Mouse (Mus musculus) cerebellum, adult 18-20 months (tissue): ENCODE data around the gene Dnttip1.
"Not testable (repeated sequence)": the region's sequence is repeated elsewhere in the genome, so short reads cannot be mapped to it uniquely, and the experiment has no call there.

Source experiments
- DNase-seq, 2 experiments: peaks; one replicate each; pipeline ENCODE4 v3.0.0; 2021

Dnttip1 gene

DNA sequence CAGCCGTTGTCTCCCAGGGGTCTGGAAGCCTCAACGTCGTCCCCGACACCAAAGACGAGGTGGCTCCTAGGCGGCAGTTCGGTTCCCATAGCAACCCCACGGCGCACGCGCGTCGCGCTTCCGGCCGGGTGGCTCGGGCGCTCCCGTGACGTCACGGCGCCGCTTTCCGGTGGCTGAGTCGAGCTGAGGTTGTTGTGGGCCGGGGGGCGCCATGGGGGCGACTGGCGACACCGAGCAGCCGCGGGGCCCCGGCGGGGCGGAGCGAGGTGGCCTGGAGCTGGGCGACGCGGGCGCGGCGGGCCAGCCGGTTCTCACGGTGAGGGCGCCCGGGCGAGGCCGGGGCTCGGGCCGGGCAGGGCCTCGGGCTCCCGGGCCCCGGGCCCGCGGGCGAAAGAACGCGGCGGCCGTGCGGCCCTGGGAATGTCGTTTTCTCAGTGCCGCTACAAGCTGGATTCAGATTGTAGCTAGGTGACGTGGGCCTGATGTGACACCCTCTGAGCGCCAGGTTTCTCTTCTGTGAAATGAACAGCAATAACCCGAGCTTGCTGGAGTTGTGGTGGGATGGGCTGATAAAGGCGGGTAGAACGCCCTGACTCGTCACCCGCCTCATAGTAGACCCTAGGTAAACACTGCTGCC, at the start of gene Dnttip1, which contains the start of gene Wfdc3:
Gene Dnttip1 (plus strand): TSS at position 141 of the 637 bp plus-strand sequence.
Gene Wfdc3 (minus strand): TSS at position 89 of the 637 bp plus-strand sequence.
- DNase-seq, result peak; percentile 88 to 95

DNA sequence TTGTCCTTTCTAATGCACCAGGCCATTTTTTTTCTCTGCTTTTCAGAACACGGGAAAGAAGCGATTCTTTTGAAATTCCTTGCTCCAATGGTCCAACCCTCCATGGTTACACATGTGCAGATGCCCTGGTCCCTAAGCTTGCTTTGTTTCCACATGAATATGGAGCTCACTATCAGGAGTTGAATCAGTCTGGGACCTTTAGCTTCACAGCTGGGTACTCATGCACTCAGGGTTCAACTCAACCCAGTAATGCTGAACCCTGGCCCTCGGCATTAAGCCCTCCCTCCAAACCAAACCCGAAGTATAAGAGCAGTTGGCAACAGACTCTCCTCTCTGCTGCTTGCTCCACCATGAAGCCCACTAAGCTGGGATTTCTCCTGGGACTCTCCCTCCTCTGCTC, 47.6 kb upstream of the Dnttip1 start, which contains the start of gene Spint4:
Gene Spint4 (plus strand): TSS at position 301 of the 400 bp plus-strand sequence.
- DNase-seq, result no peak

- DNase-seq, result no peak
Measured at GRCm38 (mm10) chr2:164700959-164701358, 44.8 kb upstream of the Dnttip1 start.

DNA sequence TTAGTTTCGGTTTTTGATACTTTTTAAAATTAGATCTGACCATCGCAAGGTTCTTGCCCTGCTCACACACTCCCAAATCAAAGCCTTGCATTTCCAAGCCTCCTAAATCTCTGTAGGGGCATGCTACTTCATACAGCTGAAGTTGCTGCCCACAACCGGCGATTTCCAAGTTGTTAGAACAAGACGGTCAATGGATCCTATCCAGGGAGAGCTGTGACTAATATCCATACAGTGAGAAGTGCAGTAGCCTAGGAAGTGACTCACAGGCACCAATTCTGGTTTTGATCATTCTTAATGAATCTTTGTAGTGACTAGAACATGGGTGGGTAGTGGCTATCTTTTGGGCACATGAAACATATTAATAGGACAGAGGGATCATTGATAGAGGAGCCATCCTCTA, 44.0 kb upstream of the Dnttip1 start:
- DNase-seq, result no peak

- DNase-seq, result no peak
Measured at GRCm38 (mm10) chr2:164704235-164704634, 41.5 kb upstream of the Dnttip1 start.

- no peak for DNase-seq
Measured at GRCm38 (mm10) chr2:164705328-164705727, 40.5 kb upstream of the Dnttip1 start.

DNA sequence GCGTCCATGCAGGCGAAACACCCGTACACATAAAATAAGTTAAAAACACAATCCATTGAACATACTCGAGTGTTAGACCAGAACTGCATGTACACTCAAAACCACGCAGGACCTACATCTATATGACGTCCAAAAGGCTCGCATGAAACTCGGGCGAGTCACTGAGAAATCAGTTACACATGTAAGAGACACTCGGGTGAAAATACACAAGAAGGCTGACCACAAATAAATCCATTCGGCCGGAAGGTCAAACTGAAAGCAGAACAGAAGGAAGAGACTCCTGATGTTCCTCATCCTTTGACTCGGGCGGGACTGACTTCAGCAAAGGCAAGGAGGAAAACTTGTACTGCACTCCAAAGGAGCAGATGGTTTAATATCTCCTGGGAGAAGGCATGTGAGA, 39.8 kb upstream of the Dnttip1 start:
- DNase-seq, result no peak

GRCm38 (mm10) chr2:164715005-164715404, 30.8 kb upstream of the Dnttip1 start, which contains the start of gene Spint5:
TSS of gene Spint5 (plus strand) at chr2:164715305.
- no peak for DNase-seq

DNA sequence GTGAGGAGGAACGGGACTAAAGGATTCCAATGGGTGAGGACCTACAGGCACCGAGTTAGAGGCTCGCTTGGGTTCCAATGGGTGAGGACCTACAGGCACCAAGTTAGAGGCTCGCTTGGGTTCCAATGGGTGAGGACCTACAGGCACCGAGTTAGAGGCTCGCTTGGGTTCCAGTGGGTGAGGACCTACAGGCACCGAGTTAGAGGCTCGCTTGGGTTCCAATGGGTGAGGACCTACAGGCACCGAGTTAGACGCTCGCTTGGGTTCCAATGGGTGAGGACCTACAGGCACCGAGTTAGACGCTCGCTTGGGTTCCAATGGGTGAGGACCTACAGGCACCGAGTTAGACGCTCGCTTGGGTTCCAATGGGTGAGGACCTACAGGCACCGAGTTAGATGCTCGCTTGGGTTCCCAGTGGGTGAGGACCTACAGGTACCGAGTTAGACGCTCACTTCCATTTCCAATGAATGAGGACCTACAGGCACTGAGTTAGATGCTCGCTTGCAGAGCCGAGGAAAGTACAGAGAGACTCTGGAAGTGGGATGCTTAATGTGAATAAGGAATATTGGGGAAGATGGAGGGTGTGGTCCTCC, 29.5 kb upstream of the Dnttip1 start:
- not testable (repeated sequence) for DNase-seq

GRCm38 (mm10) chr2:164723276-164723675, 22.5 kb upstream of the Dnttip1 start:
- DNase-seq, result no peak

GRCm38 (mm10) chr2:164725895-164726619, 19.7 kb upstream of the Dnttip1 start:
- DNase-seq, result peak; percentile 58 to 68

GRCm38 (mm10) chr2:164731719-164732118, 14.1 kb upstream of the Dnttip1 start:
- DNase-seq, result no peak

- no peak for DNase-seq
Measured at GRCm38 (mm10) chr2:164733259-164733658, 12.5 kb upstream of the Dnttip1 start.

DNA sequence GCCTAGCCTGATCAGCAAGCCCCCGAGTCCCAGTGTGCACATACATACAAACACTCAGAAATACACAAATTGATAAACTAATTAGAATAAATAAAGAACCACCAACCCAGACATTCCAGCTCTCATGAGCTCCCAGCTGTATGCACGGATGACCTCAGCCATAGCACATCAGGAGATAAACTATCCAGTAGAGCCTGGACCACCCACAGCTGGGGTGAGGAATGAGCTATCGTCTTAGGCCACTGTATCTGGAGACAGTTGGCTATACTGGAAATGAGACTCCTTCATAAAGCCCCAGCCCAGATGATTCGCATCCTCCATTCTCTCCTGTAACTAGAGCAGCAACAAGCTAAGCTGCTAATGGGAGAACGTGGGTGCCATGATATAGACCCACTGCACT, 10.9 kb upstream of the Dnttip1 start:
- no peak for DNase-seq

DNA sequence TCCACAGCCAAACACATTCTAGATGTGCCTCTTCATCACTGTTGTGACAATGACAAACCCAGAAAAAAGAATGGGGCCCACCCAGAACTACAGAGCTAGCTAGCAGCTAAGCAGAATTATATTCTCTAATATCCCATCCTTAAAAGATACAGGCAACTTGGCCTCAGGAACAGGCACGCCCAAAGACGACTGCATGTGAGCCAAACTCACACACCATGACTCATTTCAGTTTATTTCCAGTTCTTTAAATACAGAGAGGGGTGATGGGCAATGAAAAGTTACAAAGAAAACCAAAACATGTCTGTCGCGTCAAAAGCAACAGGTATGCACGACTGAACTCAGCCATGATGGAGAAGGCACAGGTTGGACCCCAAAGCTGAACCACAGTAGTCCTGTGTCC, 10.3 kb upstream of the Dnttip1 start:
- no peak for DNase-seq

GRCm38 (mm10) chr2:164737377-164738090, 8.2 kb upstream of the Dnttip1 start:
- DNase-seq, result no peak

- no peak for DNase-seq
Measured at GRCm38 (mm10) chr2:164739876-164740275, 5.9 kb upstream of the Dnttip1 start.

DNA sequence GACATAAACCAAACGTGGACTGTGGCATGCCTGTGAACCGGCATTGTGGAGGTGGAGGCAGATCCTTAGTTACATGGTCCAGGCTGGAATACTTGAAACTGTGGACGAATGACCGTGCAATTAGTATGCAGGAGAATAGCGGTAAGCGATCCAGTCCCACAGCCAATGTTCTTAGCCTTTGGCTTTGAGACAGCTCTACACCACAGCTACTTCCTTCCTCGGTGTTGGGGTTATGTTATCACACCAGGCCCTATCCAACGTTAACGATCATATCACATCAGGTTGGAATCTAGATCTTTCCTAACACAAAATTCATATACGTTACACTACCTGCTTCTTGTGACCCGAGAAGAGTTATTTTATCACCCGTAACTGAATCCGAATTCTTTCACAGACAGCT, 796 bp upstream of the Dnttip1 start:
- DNase-seq, result no peak

GRCm38 (mm10) chr2:164746693-164747092, 910 bp downstream of the Dnttip1 start:
- DNase-seq, result no peak

DNA sequence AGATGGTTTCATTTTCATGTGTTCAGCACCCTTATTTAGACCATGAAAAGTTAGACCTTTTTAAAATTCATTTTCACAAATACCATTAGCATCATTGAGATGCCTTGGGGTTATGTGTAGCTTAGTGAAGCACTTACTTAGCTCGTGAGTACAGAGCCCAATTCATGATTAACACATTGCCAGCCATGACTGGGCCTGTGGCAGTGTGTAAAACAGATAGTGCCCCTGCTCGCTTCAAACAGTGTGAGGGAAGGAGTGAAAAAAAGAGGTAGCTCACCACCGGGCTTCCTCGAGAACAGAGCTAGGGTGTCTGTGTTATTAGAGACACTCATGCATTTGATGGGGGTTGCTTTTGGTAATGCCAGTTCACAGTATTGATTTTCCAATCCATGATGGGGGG, 2.4 kb downstream of the Dnttip1 start:
- no peak for DNase-seq

- no peak for DNase-seq
Measured at GRCm38 (mm10) chr2:164748991-164749390, 3.2 kb downstream of the Dnttip1 start.

DNA sequence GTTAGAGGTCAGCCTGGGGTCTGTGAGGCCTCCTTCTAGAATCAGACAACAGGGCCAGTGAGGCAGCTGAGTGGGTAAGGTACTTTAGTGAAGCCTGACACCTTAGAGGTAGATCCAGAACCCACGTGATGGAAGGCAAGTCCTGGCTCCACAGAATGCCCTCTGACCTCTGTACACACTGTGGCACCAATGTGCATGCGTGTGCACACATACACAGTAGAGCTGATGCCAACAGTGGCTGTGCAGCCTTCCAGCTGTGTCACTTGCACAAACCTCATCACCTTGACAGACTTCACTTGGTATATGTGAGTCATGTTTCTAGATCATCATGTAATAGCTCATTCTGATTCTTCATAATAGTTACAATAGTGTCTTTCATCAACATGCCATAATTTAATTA, 6.7 kb downstream of the Dnttip1 start:
- DNase-seq, result no peak

DNA sequence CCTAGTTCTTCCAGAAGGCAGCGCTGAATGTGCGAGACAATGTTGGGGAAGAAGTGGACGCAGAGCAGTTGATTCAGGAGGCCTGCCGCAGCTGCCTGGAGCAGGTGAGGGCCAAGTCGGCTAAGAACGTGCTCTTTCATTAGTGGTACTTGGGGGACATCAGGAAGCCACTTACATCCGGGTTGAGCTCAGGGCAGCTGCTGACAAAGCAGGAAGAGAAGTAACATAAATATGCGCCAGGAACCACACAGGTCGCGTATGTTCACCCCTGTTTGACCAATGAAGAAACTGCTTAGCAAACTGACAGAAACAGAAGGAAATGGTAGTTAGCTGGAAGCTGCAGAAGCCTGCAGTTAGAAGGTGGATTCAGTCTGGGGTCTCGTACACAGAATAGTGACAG, 8.3 kb downstream of the Dnttip1 start:
- no peak for DNase-seq
